Mouse (Mus musculus): Measurements from ENCODE around the gene Ifi27l2a.
A peak's percentile ranks its signal among the peaks of the same experiment; 100 is the strongest.
"Not testable (repeated sequence)": the region's sequence is repeated elsewhere in the genome, so short reads cannot be mapped to it uniquely, and the experiment has no call there.

Ifi27l2a gene

GRCm38 (mm10) chr12:103443524-103443923 is at the start of gene Ifi27l2a:
Gene Ifi27l2a (minus strand): TSS chr12:103443680.
- DNase-seq: no peak

GRCm38 (mm10) chr12:103492767-103493166 is 49.3 kb upstream of the Ifi27l2a start:
- peak; percentile 85 to 90 for DNase-seq

- no peak for DNase-seq
These were observed 47.7 kb upstream of the Ifi27l2a start for GRCm38 (mm10) chr12:103491091-103491730.

- DNase-seq: no peak
These were observed 44.3 kb upstream of the Ifi27l2a start for GRCm38 (mm10) chr12:103487750-103488149.

DNA sequence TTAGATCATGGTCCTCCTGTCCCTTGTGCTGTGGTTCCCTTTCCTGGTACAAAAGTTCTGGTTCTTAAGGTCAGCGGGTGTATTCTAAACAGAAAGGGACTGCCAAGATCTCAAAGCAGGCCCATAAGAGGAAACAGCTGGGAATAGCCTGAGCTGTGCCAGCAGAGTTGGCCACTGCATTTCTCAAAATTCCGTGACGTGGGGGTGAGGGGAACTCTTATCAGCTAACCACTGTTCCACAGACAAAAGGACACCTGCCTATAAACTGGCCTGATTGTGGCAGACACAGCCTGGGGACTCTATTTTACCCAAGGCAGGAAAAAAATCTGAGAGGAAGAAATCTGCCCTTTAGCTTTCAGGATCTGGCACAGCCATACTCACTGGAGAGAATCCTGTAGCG is 43.8 kb upstream of the Ifi27l2a start:
- no peak for DNase-seq

DNA sequence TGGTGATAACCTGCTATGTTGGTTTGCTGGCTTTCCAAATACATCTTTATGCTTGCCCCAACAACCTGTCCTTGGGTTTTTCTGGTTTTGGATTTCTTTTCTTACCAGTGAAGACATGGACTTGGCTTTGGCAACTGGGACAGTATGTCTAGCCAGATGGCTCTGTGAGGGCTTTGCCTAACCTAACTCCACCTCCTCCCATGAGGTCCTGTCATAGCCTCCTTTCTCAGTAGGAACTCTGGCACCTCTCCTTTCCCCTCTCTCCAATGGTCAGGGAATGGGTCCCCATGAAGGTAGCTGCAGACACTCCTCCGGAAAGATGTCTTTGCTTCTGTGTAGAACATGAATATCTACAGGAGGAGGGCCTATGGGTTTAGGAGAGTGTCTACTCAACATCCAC is 43.2 kb upstream of the Ifi27l2a start:
- peak; percentile 30 to 60 for DNase-seq

- DNase-seq: not testable (repeated sequence)
These were observed 40.9 kb upstream of the Ifi27l2a start for GRCm38 (mm10) chr12:103484200-103484972.

DNA sequence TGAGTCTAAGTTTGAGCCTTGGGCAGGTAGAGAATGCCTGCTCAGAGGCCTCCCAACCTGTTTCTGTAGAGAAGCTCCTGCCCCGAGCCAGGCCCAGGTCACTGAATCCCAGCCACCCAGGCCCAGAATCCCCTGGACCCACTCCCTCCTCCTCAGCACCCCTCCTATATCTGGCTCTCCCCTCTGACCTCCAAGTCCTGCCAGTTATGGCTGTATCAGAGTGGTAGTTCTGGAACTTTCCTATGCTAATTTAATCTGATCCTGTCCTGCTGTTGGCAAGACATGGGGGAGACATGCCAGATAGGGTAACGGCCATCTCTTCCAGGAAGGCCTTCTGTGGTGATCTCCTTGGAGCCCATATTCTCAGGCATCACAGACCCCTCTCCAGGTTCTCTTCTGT is 39.3 kb upstream of the Ifi27l2a start:
- DNase-seq: no peak

GRCm38 (mm10) chr12:103481671-103482070 is 38.2 kb upstream of the Ifi27l2a start:
- no peak for DNase-seq

GRCm38 (mm10) chr12:103477461-103478015 is 34.1 kb upstream of the Ifi27l2a start:
- no peak for DNase-seq

- DNase-seq: no peak
These were observed 33.4 kb upstream of the Ifi27l2a start for GRCm38 (mm10) chr12:103476779-103477389.

GRCm38 (mm10) chr12:103474481-103474880 is 31.0 kb upstream of the Ifi27l2a start:
- DNase-seq: no peak

DNA sequence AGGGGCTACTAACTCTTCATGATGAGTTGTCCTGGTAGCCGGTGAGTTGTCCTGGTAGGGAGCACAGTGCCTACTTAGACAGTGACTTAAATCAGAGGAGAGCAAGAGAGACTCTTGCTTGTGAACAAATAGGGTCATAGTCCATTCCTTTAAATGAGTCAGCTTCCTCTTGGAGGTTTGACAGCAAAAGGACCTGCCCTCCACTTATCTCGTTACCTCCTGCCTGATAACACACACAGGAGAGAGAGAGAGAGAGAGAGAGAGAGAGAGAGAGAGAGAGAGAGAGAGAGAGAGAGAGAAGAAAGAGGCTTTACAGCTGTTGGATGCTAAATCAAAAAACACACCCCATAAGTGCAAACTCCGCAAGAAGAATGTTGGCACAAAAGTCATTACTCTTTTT is 13.7 kb upstream of the Ifi27l2a start, which contains the start of gene Ifi27l2b:
TSS of gene Ifi27l2b (minus strand) at position 84 of the 400 bp plus-strand sequence.
- no peak for DNase-seq

GRCm38 (mm10) chr12:103456727-103457126 is 13.2 kb upstream of the Ifi27l2a start:
- DNase-seq: not testable (repeated sequence)

GRCm38 (mm10) chr12:103453361-103453760 is 9.9 kb upstream of the Ifi27l2a start:
- no peak for DNase-seq

DNA sequence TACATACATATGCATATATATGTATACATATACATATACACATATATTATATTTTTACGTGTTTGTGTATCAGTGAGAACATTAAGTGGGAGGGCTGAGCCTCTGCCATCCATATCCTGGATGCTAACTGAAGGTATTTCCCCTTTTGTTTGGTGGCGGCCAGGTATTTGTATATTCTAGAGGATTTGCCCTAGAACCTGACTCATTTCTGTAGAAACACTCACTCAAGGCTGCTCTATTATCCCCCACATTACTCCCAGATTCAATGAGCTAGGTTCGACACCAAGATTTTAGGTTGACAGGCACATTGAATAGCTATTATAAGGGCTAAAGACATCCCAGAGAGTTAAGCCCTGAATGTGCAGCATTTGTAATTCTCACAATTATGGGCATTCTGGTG is 1.6 kb upstream of the Ifi27l2a start:
- DNase-seq: no peak

DNA sequence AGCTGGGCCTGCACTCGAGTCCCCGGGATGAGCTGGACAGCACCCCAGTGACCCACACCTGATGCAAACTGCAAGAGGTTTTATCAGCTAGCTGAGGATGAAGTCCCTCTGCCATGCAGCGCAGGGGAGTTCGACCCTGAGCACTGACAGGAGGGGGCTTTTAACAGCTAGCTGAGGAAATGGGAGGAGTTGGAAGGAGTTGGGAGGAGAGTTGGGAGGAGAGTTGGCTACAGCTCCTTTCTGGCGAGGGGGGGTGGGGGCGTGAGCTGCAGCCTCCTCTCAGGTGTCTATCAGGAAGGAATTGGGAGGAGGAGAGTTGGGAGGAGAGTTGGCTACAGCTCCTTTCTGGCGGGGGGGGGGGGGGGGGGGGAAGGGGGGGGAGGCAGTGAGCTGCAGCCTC is 781 bp upstream of the Ifi27l2a start:
- not testable (repeated sequence) for DNase-seq

DNA sequence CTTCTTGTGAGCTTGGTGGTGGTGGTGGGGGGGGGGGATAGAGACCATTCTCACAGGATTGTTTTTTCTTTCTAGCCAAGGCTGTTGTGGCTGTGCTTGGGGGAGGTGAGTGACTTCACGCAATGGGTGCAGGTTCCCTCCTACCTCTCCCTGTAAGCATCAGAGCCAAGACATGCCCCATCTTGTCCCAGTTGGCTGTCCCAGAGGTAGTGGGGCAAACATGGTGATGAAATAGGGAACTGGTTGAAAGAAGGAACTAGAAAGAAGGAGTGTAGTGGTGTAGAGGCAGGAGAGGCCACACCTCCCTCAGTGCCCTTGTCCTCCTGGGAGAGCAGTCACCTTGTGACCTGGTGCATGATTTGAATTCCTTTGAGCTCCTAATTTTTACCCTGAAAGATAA is 5.9 kb downstream of the Ifi27l2a start:
- DNase-seq: no peak

- no peak for DNase-seq
These were observed 8.6 kb downstream of the Ifi27l2a start for GRCm38 (mm10) chr12:103434861-103435260.

DNA sequence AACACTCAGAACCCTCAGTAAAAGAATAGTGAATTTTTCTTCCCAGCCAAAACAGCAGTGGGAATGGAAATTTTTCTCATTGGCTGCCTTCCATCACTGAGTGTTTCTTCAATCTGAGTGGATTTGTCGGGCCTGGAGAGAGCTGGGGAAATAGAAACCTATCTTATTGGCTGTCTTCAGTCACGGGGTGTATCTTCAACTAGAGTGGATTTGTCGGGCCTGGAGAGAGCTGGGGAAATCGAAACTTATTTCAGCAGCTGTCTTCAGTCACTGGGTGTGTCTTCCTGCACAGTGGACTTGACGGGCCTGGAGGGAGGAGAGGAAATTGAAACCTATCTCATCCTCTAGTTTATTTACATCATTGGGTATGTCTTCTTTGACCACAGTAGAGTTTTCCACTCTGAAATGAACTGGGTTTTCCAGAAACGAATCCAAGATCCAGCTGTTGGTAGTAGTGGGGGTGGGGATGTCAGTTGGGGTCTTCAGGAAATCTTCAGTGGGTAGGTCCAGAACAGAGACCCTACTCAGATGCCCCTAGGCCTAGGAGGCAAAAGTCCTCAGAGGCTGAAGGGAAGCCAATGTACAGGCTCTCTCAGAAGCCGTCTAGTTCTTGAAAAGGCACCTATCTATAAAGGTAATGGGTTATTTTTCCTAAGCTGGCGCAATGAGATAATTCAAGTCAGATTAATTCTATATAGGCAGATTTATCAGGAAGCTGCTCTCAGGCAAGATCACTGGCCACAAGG is 9.3 kb downstream of the Ifi27l2a start, which contains the start of gene Ifi27:
TSS of gene Ifi27 (plus strand) at position 226 of the 746 bp plus-strand sequence.
- DNase-seq: no peak

DNA sequence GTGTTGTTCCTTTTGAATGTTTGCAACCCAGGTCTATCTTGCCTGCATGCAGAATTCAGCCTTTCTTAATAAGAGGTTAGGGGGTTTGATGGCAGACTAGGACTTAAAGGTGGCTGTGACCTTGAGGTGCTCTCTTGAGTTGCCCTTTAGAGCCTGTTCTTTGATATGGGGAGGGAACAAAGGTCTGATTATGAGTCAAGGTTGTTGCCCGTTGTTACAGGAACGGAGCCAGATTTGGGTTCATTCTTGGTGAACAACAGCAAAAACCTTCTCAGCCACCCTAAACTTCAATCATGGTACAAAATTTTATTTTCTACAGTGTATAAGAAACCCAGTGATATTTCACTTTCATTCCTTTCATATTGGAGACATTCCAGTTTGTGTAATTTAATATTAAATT is 10.1 kb downstream of the Ifi27l2a start:
- DNase-seq: no peak

GRCm38 (mm10) chr12:103426710-103427109 is 16.8 kb downstream of the Ifi27l2a start:
- peak in 1 of 2 experiments; percentile 44 for DNase-seq
